Mouse (Mus musculus): ENCODE data around the gene Fgfr2. TPM values are rescaled to one million over a fixed set of nuclear protein-coding genes. Genes with fewer than 3 reads are reported as not detected.

Fgfr2 gene
- polyA plus RNA-seq, 1 experiment from 2014 or later = 33.9 TPM

GRCm38 (mm10) chr7:132803336-132803735 is 319.8 kb downstream of the Fgfr2 start:
- WGBS = 96% methylated on average over 2 of the region's 2 CpGs
- Histone ChIP-seq H3K4me1 (replicated peaks) (peaks cover 57% of the 10 kb centered on the region), H3K9ac (no peak overlapping the region)

GRCm38 (mm10) chr7:132802691-132803090 is 320.5 kb downstream of the Fgfr2 start:
- H3K27ac ChIP-seq = no peak overlapping the region
- ATAC-seq (ENCODE audit: low FRiP score) = no peak
- H3K9ac ChIP-seq = no peak overlapping the region
- peaks cover 4% of the 10 kb centered on the region; the same call in 1 of the 2 replicates for H3K36me3 ChIP-seq
- H3K4me3 ChIP-seq = no peak overlapping the region
- 90% methylated on average over 11 of the region's 11 CpGs for WGBS
- H3K4me1 ChIP-seq (replicated peaks) = peaks cover 50% of the 10 kb centered on the region
- H3K4me2 ChIP-seq = no peak overlapping the region
- H3K9me3 ChIP-seq = no peaks in the 10 kb centered on the region
- no peaks in the 10 kb centered on the region for H3K27me3 ChIP-seq

More at GRCm38 (mm10) chr7:132803336-132803735, 319.8 kb downstream of the Fgfr2 start:
- Histone ChIP-seq H3K27ac (no peak overlapping the region), H3K36me3 (peaks cover 4% of the 10 kb centered on the region; the same call in 1 of the 2 replicates), H3K4me3 (no peak overlapping the region), H3K27me3 (no peaks in the 10 kb centered on the region), H3K9me3 (no peaks in the 10 kb centered on the region), H3K4me2 (no peak overlapping the region)
- no peak for ATAC-seq (ENCODE audit: low FRiP score)

GRCm38 (mm10) chr7:132802066-132802465 is 321.1 kb downstream of the Fgfr2 start:
- peaks cover 44% of the 10 kb centered on the region for H3K4me1 ChIP-seq (replicated peaks)
- no peaks in the 10 kb centered on the region for H3K9me3 ChIP-seq
- H3K4me2 ChIP-seq = no peak overlapping the region
- H3K4me3 ChIP-seq = no peak overlapping the region
- no peak overlapping the region for H3K27ac ChIP-seq
- no peaks in the 10 kb centered on the region for H3K27me3 ChIP-seq
- ATAC-seq (ENCODE audit: low FRiP score) = no peak
- H3K36me3 ChIP-seq = peaks cover 4% of the 10 kb centered on the region; the same call in 1 of the 2 replicates
- 76% methylated on average over 2 of the region's 2 CpGs for WGBS
- H3K9ac ChIP-seq = no peak overlapping the region

- H3K27ac ChIP-seq = no peak overlapping the region
- no peak overlapping the region for H3K4me3 ChIP-seq
- no peak overlapping the region for H3K9ac ChIP-seq
- no peaks in the 10 kb centered on the region for H3K9me3 ChIP-seq
- 90% methylated on average over 5 of the region's 5 CpGs for WGBS
- H3K27me3 ChIP-seq = no peaks in the 10 kb centered on the region
- H3K4me1 ChIP-seq (replicated peaks) = peaks cover 38% of the 10 kb centered on the region
- no peak overlapping the region for H3K4me2 ChIP-seq
- peaks cover 4% of the 10 kb centered on the region; the same call in 1 of the 2 replicates for H3K36me3 ChIP-seq
- ATAC-seq (ENCODE audit: low FRiP score) = no peak
Observed at GRCm38 (mm10) chr7:132801509-132801908, 321.6 kb downstream of the Fgfr2 start.

- no peak overlapping the region for H3K27ac ChIP-seq
- H3K9ac ChIP-seq = no peak overlapping the region
- H3K36me3 ChIP-seq = peaks cover 4% of the 10 kb centered on the region; the same call in 1 of the 2 replicates
- 91% methylated on average over 10 of the region's 10 CpGs for WGBS
- H3K4me3 ChIP-seq = no peak overlapping the region
- peaks cover 32% of the 10 kb centered on the region for H3K4me1 ChIP-seq (replicated peaks)
- no peak overlapping the region for H3K4me2 ChIP-seq
- no peaks in the 10 kb centered on the region for H3K9me3 ChIP-seq
- ATAC-seq (ENCODE audit: low FRiP score) = no peak
- no peaks in the 10 kb centered on the region for H3K27me3 ChIP-seq
Observed at GRCm38 (mm10) chr7:132800868-132801267, 322.3 kb downstream of the Fgfr2 start.

GRCm38 (mm10) chr7:132799119-132800016 is 323.8 kb downstream of the Fgfr2 start:
- no peaks in the 10 kb centered on the region for H3K9me3 ChIP-seq
- H3K27me3 ChIP-seq = no peaks in the 10 kb centered on the region
- H3K4me1 ChIP-seq (replicated peaks) = peaks cover 24% of the 10 kb centered on the region
- H3K4me2 ChIP-seq = no peak overlapping the region
- H3K27ac ChIP-seq = no peak overlapping the region
- H3K4me3 ChIP-seq = no peak overlapping the region
- 89% methylated on average over 5 of the region's 5 CpGs for WGBS
- H3K36me3 ChIP-seq = peaks cover 4% of the 10 kb centered on the region; the same call in 1 of the 2 replicates
- H3K9ac ChIP-seq = no peak overlapping the region
- ATAC-seq (ENCODE audit: low FRiP score) = no peak

GRCm38 (mm10) chr7:132795141-132795540 is 328.0 kb downstream of the Fgfr2 start:
- Histone ChIP-seq H3K27me3 (no peaks in the 10 kb centered on the region), H3K4me1 (replicated peaks) (peaks cover 30% of the 10 kb centered on the region), H3K4me2 (no peak overlapping the region), H3K9ac (no peak overlapping the region), H3K9me3 (no peaks in the 10 kb centered on the region), H3K27ac (no peak overlapping the region), H3K4me3 (no peak overlapping the region), H3K36me3 (no peaks in the 10 kb centered on the region)
- ATAC-seq (ENCODE audit: low FRiP score) = no peak
- 93% methylated on average over 5 of the region's 5 CpGs for WGBS

- Histone ChIP-seq H3K4me3 (no peak overlapping the region), H3K27ac (no peak overlapping the region), H3K4me2 (no peak overlapping the region), H3K36me3 (no peaks in the 10 kb centered on the region), H3K27me3 (no peaks in the 10 kb centered on the region), H3K9ac (no peak overlapping the region), H3K4me1 (replicated peaks) (peaks cover 26% of the 10 kb centered on the region), H3K9me3 (no peaks in the 10 kb centered on the region)
- no peak for ATAC-seq (ENCODE audit: low FRiP score)
- WGBS = 69% methylated on average over 6 of the region's 6 CpGs
Observed at GRCm38 (mm10) chr7:132793467-132793866, 329.7 kb downstream of the Fgfr2 start.

- Histone ChIP-seq H3K27me3 (no peaks in the 10 kb centered on the region), H3K27ac (no peak overlapping the region), H3K4me1 (replicated peaks) (peaks cover 42% of the 10 kb centered on the region), H3K4me2 (no peak overlapping the region), H3K36me3 (no peaks in the 10 kb centered on the region), H3K9ac (no peak overlapping the region), H3K4me3 (no peak overlapping the region), H3K9me3 (no peaks in the 10 kb centered on the region)
- no peak for ATAC-seq (ENCODE audit: low FRiP score)
- 82% methylated on average over 14 of the region's 14 CpGs for WGBS
Observed at GRCm38 (mm10) chr7:132790447-132791219, 332.5 kb downstream of the Fgfr2 start.

- H3K9me3 ChIP-seq = no peaks in the 10 kb centered on the region
- no peak overlapping the region for H3K27ac ChIP-seq
- no peak overlapping the region for H3K9ac ChIP-seq
- no peak overlapping the region for H3K4me2 ChIP-seq
- no peak overlapping the region for H3K4me3 ChIP-seq
- no peak for ATAC-seq (ENCODE audit: low FRiP score)
- H3K36me3 ChIP-seq = no peaks in the 10 kb centered on the region
- no peaks in the 10 kb centered on the region for H3K27me3 ChIP-seq
- WGBS = 95% methylated on average over 13 of the region's 13 CpGs
- peaks cover 44% of the 10 kb centered on the region for H3K4me1 ChIP-seq (replicated peaks)
Observed at GRCm38 (mm10) chr7:132788826-132789225, 334.3 kb downstream of the Fgfr2 start.

GRCm38 (mm10) chr7:132787496-132788190 is 335.5 kb downstream of the Fgfr2 start:
- H3K27ac ChIP-seq = no peak overlapping the region
- H3K4me2 ChIP-seq = no peak overlapping the region
- H3K36me3 ChIP-seq = no peaks in the 10 kb centered on the region
- H3K27me3 ChIP-seq = no peaks in the 10 kb centered on the region
- H3K4me1 ChIP-seq (replicated peaks) = peaks cover 36% of the 10 kb centered on the region
- H3K4me3 ChIP-seq = no peak overlapping the region
- H3K9me3 ChIP-seq = no peaks in the 10 kb centered on the region
- 91% methylated on average over 4 of the region's 4 CpGs for WGBS
- H3K9ac ChIP-seq = no peak overlapping the region
- no peak for ATAC-seq (ENCODE audit: low FRiP score)

- 91% methylated on average over 4 of the region's 4 CpGs for WGBS
- no peak overlapping the region for H3K4me3 ChIP-seq
- no peaks in the 10 kb centered on the region for H3K27me3 ChIP-seq
- H3K36me3 ChIP-seq = no peaks in the 10 kb centered on the region
- peaks cover 39% of the 10 kb centered on the region for H3K4me1 ChIP-seq (replicated peaks)
- ATAC-seq (ENCODE audit: low FRiP score) = no peak
- no peaks in the 10 kb centered on the region for H3K9me3 ChIP-seq
- H3K27ac ChIP-seq = no peak overlapping the region
- no peak overlapping the region for H3K9ac ChIP-seq
- no peak overlapping the region for H3K4me2 ChIP-seq
Observed at GRCm38 (mm10) chr7:132787022-132787421, 336.1 kb downstream of the Fgfr2 start.
